Mouse (Mus musculus) liver, embryonic 14.5 days (tissue): ENCODE data around the gene Ube2h. TPM values are rescaled to one million over a fixed set of nuclear protein-coding genes. Genes with fewer than 3 reads are reported as not detected.

ENCODE experiments used
- ATAC-seq: fragments of 200-750 bp; cut with Nextera tagmentation; 2 replicates; pipeline ENCODE4 v1.8.0; 2017; ENCODE audit warnings: moderate number of reproducible peaks, mild to moderate bottlenecking, moderate library complexity; ENCODE audit not compliant: insufficient read depth
- DNase-seq, 3 experiments: peaks; one replicate each; pipeline ENCODE4 v3.0.0-alpha.2; 2012 to 2013; ENCODE audit warnings: low read depth in 3 of 3, low spot score in 3 of 3
- H3K27ac ChIP-seq: fragments of 300-500 bp; sonication (generic); 2 replicates; pipeline ENCODE4 v1.5.1; 2014; ENCODE audit warnings: moderate library complexity, mild to moderate bottlenecking, control low read depth, inconsistent platforms
- H3K27me3 ChIP-seq: fragments of 300-500 bp; sonication (generic); 2 replicates; pipeline ENCODE4 v1.6.1; 2014; ENCODE audit warnings: mild to moderate bottlenecking, low read length, moderate library complexity; ENCODE audit not compliant: control insufficient read depth, insufficient read depth
- H3K36me3 ChIP-seq: fragments of 300-500 bp; sonication (generic); replicated peaks from 2 replicates; pipeline ENCODE4 v1.6.1; 2014; ENCODE audit warnings: low read depth; ENCODE audit not compliant: control insufficient read depth, insufficient read depth
- H3K4me1 ChIP-seq, 2 experiments: fragments of 200-500 bp in 1 of 2; fragments of 300-500 bp in 1 of 2; sonication (generic) in 1 of 2; replicated peaks; 2 replicates each; pipeline ENCODE4 v1.6.1; 2012 to 2014; ENCODE audit warnings: antibody characterized with exemption in 1 of 2, inconsistent platforms in 1 of 2, low read length in 1 of 2; ENCODE audit not compliant: control insufficient read depth in 2 of 2, insufficient read depth in 2 of 2
- H3K4me2 ChIP-seq: fragments of 300-500 bp; sonication (generic); 2 replicates; pipeline ENCODE4 v1.6.1; 2014; ENCODE audit warnings: low read depth, mild to moderate bottlenecking, control low read depth, moderate library complexity
- H3K4me3 ChIP-seq, 2 experiments: fragments of 200-500 bp in 1 of 2; fragments of 300-500 bp in 1 of 2; sonication (generic) in 1 of 2; 2 replicates each; pipeline ENCODE4 v1.5.1; 2012 to 2014; ENCODE audit warnings: low read depth in 2 of 2, low read length in 2 of 2, mild to moderate bottlenecking in 2 of 2, control low read depth in 1 of 2, inconsistent platforms in 1 of 2, moderate library complexity in 1 of 2; ENCODE audit not compliant: insufficient read depth in 1 of 2
- H3K9ac ChIP-seq: fragments of 300-500 bp; sonication (generic); replicated peaks from 2 replicates; pipeline ENCODE4 v1.6.1; 2014; ENCODE audit warnings: mild to moderate bottlenecking, control low read depth, moderate library complexity
- H3K9me3 ChIP-seq: fragments of 300-500 bp; sonication (generic); 2 replicates; pipeline ENCODE4 v1.6.1; 2016; ENCODE audit warnings: low read length, mixed read lengths; ENCODE audit not compliant: control insufficient read depth
- CTCF ChIP-seq: IDR thresholded peaks from 2 replicates; pipeline ENCODE4 v1.5.1; 2016; ENCODE audit warnings: antibody characterized with exemption, low read depth, control low read depth
- EP300 ChIP-seq: IDR thresholded peaks from 2 replicates; pipeline ENCODE4 v1.6.1; 2016; ENCODE audit warnings: antibody characterized with exemption, low read depth
- WGBS: fragments of 180-500 bp; shearing (Covaris S2); extraction: QIAGEN DNeasy Blood & Tissue Kit; methylation state at CpG from one replicate; pipeline ENCODE4 v1.1.7; 2014; ENCODE audit not compliant: insufficient replicate concordance; 5-methylcytosine and 5-hydroxymethylcytosine counted together
- polyA plus RNA-seq, 2 experiments: library from polyadenylated mRNA; depleted of rRNA in 1 of 2; stranded (reverse) in 1 of 2; unstranded in 1 of 2; fragments of >200 nt; fragmentation: Nextera tagmentation in 1 of 2; extraction: Ambion mirVana in 1 of 2; gene quantifications; 2 replicates each; pipeline versions ENCODE4 v1.2.1 to v1.2.3; 2012 to 2014

Ube2h gene
- polyA plus RNA-seq, 2 experiments: 18.7 to 27.4 TPM

- no peak for DNase-seq
- H3K4me2 ChIP-seq: no peak overlapping the region
- H3K36me3 ChIP-seq: peaks cover 20% of the 10 kb centered on the region
- TF ChIP-seq EP300: no peak
- TF ChIP-seq CTCF: no peak
- H3K27me3 ChIP-seq: no peaks in the 10 kb centered on the region
- no peak overlapping the region for H3K9ac ChIP-seq
- WGBS: 73% methylated on average over 1 of the region's 1 CpGs
- H3K4me1 ChIP-seq: no peaks in the 10 kb centered on the region
- ATAC-seq: no peak
- H3K27ac ChIP-seq: no peak overlapping the region
- no peak overlapping the region for H3K4me3 ChIP-seq
- H3K9me3 ChIP-seq: no peaks in the 10 kb centered on the region
Measured at GRCm38 (mm10) chr6:30255846-30256245, 48.5 kb downstream of the Ube2h start.

GRCm38 (mm10) chr6:30252271-30253010, 51.9 kb downstream of the Ube2h start:
- H3K4me2 ChIP-seq: no peak overlapping the region
- H3K27ac ChIP-seq: no peak overlapping the region
- H3K4me3 ChIP-seq: no peak overlapping the region
- ATAC-seq (no peak), DNase-seq (no peak)
- WGBS: 66% methylated on average over 5 of the region's 5 CpGs
- no peaks in the 10 kb centered on the region for H3K9me3 ChIP-seq
- TF ChIP-seq CTCF (no peak), EP300 (no peak)
- H3K4me1 ChIP-seq: no peaks in the 10 kb centered on the region
- H3K27me3 ChIP-seq: no peaks in the 10 kb centered on the region
- H3K36me3 ChIP-seq: peaks cover 7% of the 10 kb centered on the region
- no peak overlapping the region for H3K9ac ChIP-seq

GRCm38 (mm10) chr6:30248708-30249107, 55.6 kb downstream of the Ube2h start:
- TF ChIP-seq EP300 (no peak), CTCF (no peak)
- Histone ChIP-seq H3K9me3 (no peaks in the 10 kb centered on the region), H3K27me3 (no peaks in the 10 kb centered on the region), H3K4me1 (no peaks in the 10 kb centered on the region), H3K4me3 (no peak overlapping the region), H3K36me3 (peaks cover 7% of the 10 kb centered on the region), H3K27ac (no peak overlapping the region), H3K4me2 (no peak overlapping the region), H3K9ac (no peak overlapping the region)
- DNase-seq: no peak
- 77% methylated on average over 3 of the region's 3 CpGs for WGBS
- no peak for ATAC-seq

GRCm38 (mm10) chr6:30245940-30246339, 58.4 kb downstream of the Ube2h start:
- 38% methylated on average over 5 of the region's 5 CpGs for WGBS
- Histone ChIP-seq H3K9ac (no peak overlapping the region), H3K4me3 (no peak overlapping the region), H3K4me1 (no peaks in the 10 kb centered on the region), H3K27ac (no peak overlapping the region), H3K4me2 (no peak overlapping the region), H3K36me3 (no peaks in the 10 kb centered on the region), H3K27me3 (no peaks in the 10 kb centered on the region), H3K9me3 (no peaks in the 10 kb centered on the region)
- no peak for ATAC-seq
- TF ChIP-seq EP300: no peak
- TF ChIP-seq CTCF: no peak
- DNase-seq: no peak

GRCm38 (mm10) chr6:30245397-30245796, 58.9 kb downstream of the Ube2h start:
- ATAC-seq: no peak
- Histone ChIP-seq H3K4me1 (no peaks in the 10 kb centered on the region), H3K27ac (no peak overlapping the region), H3K4me2 (no peak overlapping the region), H3K27me3 (no peaks in the 10 kb centered on the region), H3K4me3 (no peak overlapping the region), H3K36me3 (0 out of 2 replicates have a peak, but pooled peaks cover under 1% of the 10 kb centered on the region), H3K9ac (no peak overlapping the region), H3K9me3 (no peaks in the 10 kb centered on the region)
- 84% methylated on average over 5 of the region's 5 CpGs for WGBS
- DNase-seq: no peak
- TF ChIP-seq CTCF: no peak
- no peak for TF ChIP-seq EP300
